In the genomic region with DNA sequence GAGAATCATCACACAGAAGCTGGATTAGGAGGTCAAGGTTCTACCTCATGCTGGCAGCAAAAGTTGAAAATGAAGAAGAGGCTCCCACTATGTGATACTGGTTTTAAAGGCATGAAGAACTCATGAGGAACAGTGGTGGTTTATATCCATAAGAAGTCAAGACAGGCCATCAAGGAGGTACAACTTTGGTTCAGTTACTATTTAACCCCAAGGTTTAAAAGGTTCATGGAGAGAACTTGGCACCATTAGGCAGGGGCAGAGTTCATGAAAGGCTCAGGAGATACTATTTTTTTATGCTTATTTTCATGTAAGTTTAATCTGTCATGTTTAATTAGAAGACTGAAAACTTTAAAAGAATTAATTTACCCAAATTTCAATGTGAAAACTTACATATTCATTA, we compare ENCODE assay signal across 19 mouse cellular contexts.
"Had no signal": no experiment of that assay in that cellular context is flagged by ENCODE, and none has a peak within 500 bp of the region (broad histone marks: within the 10 kb centered on the region; RNA-seq: fewer than 3 reads in every experiment).

No protein-coding gene starts in this region.

- DNase-seq: left cerebral cortex, postnatal 4 days; liver, embryonic 13.5 days; lung, adult 2 months; lung, postnatal 14 days; lung, postnatal 4 days; midbrain, embryonic 14.5 days; right cerebral cortex, adult 18-20 months; right cerebral cortex, postnatal 25 days; spleen, adult 18-20 months; thymus, postnatal 25 days had no signal

- H3K4me3 ChIP-seq: intestine, embryonic 15.5 days; limb, embryonic 12.5 days; limb, embryonic 15.5 days; liver, embryonic 13.5 days; neural tube, embryonic 12.5 days; neural tube, embryonic 15.5 days; stomach, embryonic 15.5 days had no signal

- H3K9ac ChIP-seq: intestine, embryonic 15.5 days; limb, embryonic 12.5 days; limb, embryonic 15.5 days; liver, embryonic 13.5 days; neural tube, embryonic 12.5 days; neural tube, embryonic 15.5 days; stomach, embryonic 15.5 days had no signal

- H3K9me3 ChIP-seq: intestine, embryonic 15.5 days; limb, embryonic 12.5 days; limb, embryonic 15.5 days; liver, embryonic 13.5 days; neural tube, embryonic 12.5 days; neural tube, embryonic 15.5 days; stomach, embryonic 15.5 days had no signal

- H3K27ac ChIP-seq: intestine, embryonic 15.5 days; kidney, postnatal 0 days; limb, embryonic 12.5 days; limb, embryonic 15.5 days; liver, embryonic 13.5 days; neural tube, embryonic 12.5 days; neural tube, embryonic 15.5 days; stomach, embryonic 15.5 days had no signal

- H3K4me2 ChIP-seq: intestine, embryonic 15.5 days; limb, embryonic 12.5 days; limb, embryonic 15.5 days; liver, embryonic 13.5 days; midbrain, embryonic 11.5 days; neural tube, embryonic 12.5 days; neural tube, embryonic 15.5 days; stomach, embryonic 15.5 days had no signal

- H3K27me3 ChIP-seq: intestine, embryonic 15.5 days; limb, embryonic 12.5 days; limb, embryonic 15.5 days; liver, embryonic 13.5 days; neural tube, embryonic 12.5 days; neural tube, embryonic 15.5 days; stomach, embryonic 15.5 days had no signal

- H3K4me1 ChIP-seq: intestine, embryonic 15.5 days; limb, embryonic 12.5 days; limb, embryonic 15.5 days; liver, embryonic 13.5 days; neural tube, embryonic 12.5 days; neural tube, embryonic 15.5 days; stomach, embryonic 15.5 days had no signal

- H3K36me3 ChIP-seq: intestine, embryonic 15.5 days; limb, embryonic 12.5 days; limb, embryonic 15.5 days; liver, embryonic 13.5 days; neural tube, embryonic 12.5 days; neural tube, embryonic 15.5 days; stomach, embryonic 15.5 days had no signal

- ATAC-seq: hindbrain, embryonic 16.5 days; intestine, embryonic 15.5 days had no signal
